Mouse (Mus musculus) liver, embryonic 14.5 days (tissue): ENCODE measurements around the gene Bmp5. TPM values are rescaled to one million over a fixed set of nuclear protein-coding genes. Genes with fewer than 3 reads are reported as not detected.

Source experiments
- ATAC-seq: fragments of 200-750 bp; cut with Nextera tagmentation; 2 replicates; pipeline ENCODE4 v1.8.0; 2017; ENCODE audit warnings: moderate number of reproducible peaks, mild to moderate bottlenecking, moderate library complexity; ENCODE audit not compliant: insufficient read depth
- DNase-seq, 3 experiments: peaks; one replicate each; pipeline ENCODE4 v3.0.0-alpha.2; 2012 to 2013; ENCODE audit warnings: low read depth in 3 of 3, low spot score in 3 of 3
- H3K27ac ChIP-seq: fragments of 300-500 bp; sonication (generic); 2 replicates; pipeline ENCODE4 v1.5.1; 2014; ENCODE audit warnings: moderate library complexity, mild to moderate bottlenecking, control low read depth, inconsistent platforms
- H3K27me3 ChIP-seq: fragments of 300-500 bp; sonication (generic); 2 replicates; pipeline ENCODE4 v1.6.1; 2014; ENCODE audit warnings: mild to moderate bottlenecking, low read length, moderate library complexity; ENCODE audit not compliant: control insufficient read depth, insufficient read depth
- H3K36me3 ChIP-seq: fragments of 300-500 bp; sonication (generic); replicated peaks from 2 replicates; pipeline ENCODE4 v1.6.1; 2014; ENCODE audit warnings: low read depth; ENCODE audit not compliant: control insufficient read depth, insufficient read depth
- H3K4me1 ChIP-seq, 2 experiments: fragments of 200-500 bp in 1 of 2; fragments of 300-500 bp in 1 of 2; sonication (generic) in 1 of 2; replicated peaks; 2 replicates each; pipeline ENCODE4 v1.6.1; 2012 to 2014; ENCODE audit warnings: antibody characterized with exemption in 1 of 2, inconsistent platforms in 1 of 2, low read length in 1 of 2; ENCODE audit not compliant: control insufficient read depth in 2 of 2, insufficient read depth in 2 of 2
- H3K4me2 ChIP-seq: fragments of 300-500 bp; sonication (generic); 2 replicates; pipeline ENCODE4 v1.6.1; 2014; ENCODE audit warnings: low read depth, mild to moderate bottlenecking, control low read depth, moderate library complexity
- H3K4me3 ChIP-seq, 2 experiments: fragments of 200-500 bp in 1 of 2; fragments of 300-500 bp in 1 of 2; sonication (generic) in 1 of 2; 2 replicates each; pipeline ENCODE4 v1.5.1; 2012 to 2014; ENCODE audit warnings: low read depth in 2 of 2, low read length in 2 of 2, mild to moderate bottlenecking in 2 of 2, control low read depth in 1 of 2, inconsistent platforms in 1 of 2, moderate library complexity in 1 of 2; ENCODE audit not compliant: insufficient read depth in 1 of 2
- H3K9ac ChIP-seq: fragments of 300-500 bp; sonication (generic); replicated peaks from 2 replicates; pipeline ENCODE4 v1.6.1; 2014; ENCODE audit warnings: mild to moderate bottlenecking, control low read depth, moderate library complexity
- H3K9me3 ChIP-seq: fragments of 300-500 bp; sonication (generic); 2 replicates; pipeline ENCODE4 v1.6.1; 2016; ENCODE audit warnings: low read length, mixed read lengths; ENCODE audit not compliant: control insufficient read depth
- CTCF ChIP-seq: IDR thresholded peaks from 2 replicates; pipeline ENCODE4 v1.5.1; 2016; ENCODE audit warnings: antibody characterized with exemption, low read depth, control low read depth
- EP300 ChIP-seq: IDR thresholded peaks from 2 replicates; pipeline ENCODE4 v1.6.1; 2016; ENCODE audit warnings: antibody characterized with exemption, low read depth
- WGBS: fragments of 180-500 bp; shearing (Covaris S2); extraction: QIAGEN DNeasy Blood & Tissue Kit; methylation state at CpG from one replicate; pipeline ENCODE4 v1.1.7; 2014; ENCODE audit not compliant: insufficient replicate concordance; 5-methylcytosine and 5-hydroxymethylcytosine counted together
- polyA plus RNA-seq, 2 experiments: library from polyadenylated mRNA; depleted of rRNA in 1 of 2; stranded (reverse) in 1 of 2; unstranded in 1 of 2; fragments of >200 nt; fragmentation: Nextera tagmentation in 1 of 2; extraction: Ambion mirVana in 1 of 2; gene quantifications; 2 replicates each; pipeline versions ENCODE4 v1.2.1 to v1.2.3; 2012 to 2014

Gene Bmp5
- polyA plus RNA-seq, 2 experiments, result 1.2 to 1.7 TPM

GRCm38 (mm10) chr9:75858161-75858560 is 83.0 kb downstream of the Bmp5 start:
- no peak overlapping the region for H3K4me2 ChIP-seq
- no peak overlapping the region for H3K27ac ChIP-seq
- no peak for DNase-seq
- H3K36me3 ChIP-seq, result no peaks in the 10 kb centered on the region
- ATAC-seq, result no peak
- 65% methylated on average over 3 of the region's 3 CpGs for WGBS
- H3K9me3 ChIP-seq, result no peaks in the 10 kb centered on the region
- H3K4me3 ChIP-seq, result no peak overlapping the region
- H3K4me1 ChIP-seq, result no peaks in the 10 kb centered on the region
- no peak overlapping the region for H3K9ac ChIP-seq
- no peaks in the 10 kb centered on the region for H3K27me3 ChIP-seq
- no peak for TF ChIP-seq CTCF
- no peak for TF ChIP-seq EP300

DNA sequence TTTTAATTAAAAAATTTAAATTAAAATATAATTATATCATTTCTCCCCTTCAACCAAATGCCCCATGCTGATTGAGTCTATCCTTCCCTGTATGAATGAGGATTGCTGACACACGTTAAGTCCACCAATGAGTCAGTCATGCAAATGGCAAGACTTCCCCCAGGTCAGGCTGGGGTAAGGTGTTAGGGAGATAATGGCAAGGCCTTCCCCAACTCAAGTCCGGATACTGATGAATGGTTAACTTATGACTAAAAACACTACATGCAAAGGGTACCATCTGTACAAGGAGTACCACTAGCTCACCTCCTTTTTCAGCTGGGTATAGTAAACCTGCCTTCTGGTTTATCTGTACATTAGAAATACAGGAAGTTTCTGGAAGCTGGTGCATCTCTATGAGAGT is 83.8 kb downstream of the Bmp5 start:
- no peak overlapping the region for H3K9ac ChIP-seq
- H3K27ac ChIP-seq, result no peak overlapping the region
- 40% methylated on average over 2 of the region's 2 CpGs for WGBS
- DNase-seq, result no peak
- H3K27me3 ChIP-seq, result no peaks in the 10 kb centered on the region
- ATAC-seq, result no peak
- no peak overlapping the region for H3K4me2 ChIP-seq
- H3K9me3 ChIP-seq, result no peaks in the 10 kb centered on the region
- no peaks in the 10 kb centered on the region for H3K36me3 ChIP-seq
- TF ChIP-seq CTCF, result no peak
- H3K4me3 ChIP-seq, result no peak overlapping the region
- no peaks in the 10 kb centered on the region for H3K4me1 ChIP-seq

DNA sequence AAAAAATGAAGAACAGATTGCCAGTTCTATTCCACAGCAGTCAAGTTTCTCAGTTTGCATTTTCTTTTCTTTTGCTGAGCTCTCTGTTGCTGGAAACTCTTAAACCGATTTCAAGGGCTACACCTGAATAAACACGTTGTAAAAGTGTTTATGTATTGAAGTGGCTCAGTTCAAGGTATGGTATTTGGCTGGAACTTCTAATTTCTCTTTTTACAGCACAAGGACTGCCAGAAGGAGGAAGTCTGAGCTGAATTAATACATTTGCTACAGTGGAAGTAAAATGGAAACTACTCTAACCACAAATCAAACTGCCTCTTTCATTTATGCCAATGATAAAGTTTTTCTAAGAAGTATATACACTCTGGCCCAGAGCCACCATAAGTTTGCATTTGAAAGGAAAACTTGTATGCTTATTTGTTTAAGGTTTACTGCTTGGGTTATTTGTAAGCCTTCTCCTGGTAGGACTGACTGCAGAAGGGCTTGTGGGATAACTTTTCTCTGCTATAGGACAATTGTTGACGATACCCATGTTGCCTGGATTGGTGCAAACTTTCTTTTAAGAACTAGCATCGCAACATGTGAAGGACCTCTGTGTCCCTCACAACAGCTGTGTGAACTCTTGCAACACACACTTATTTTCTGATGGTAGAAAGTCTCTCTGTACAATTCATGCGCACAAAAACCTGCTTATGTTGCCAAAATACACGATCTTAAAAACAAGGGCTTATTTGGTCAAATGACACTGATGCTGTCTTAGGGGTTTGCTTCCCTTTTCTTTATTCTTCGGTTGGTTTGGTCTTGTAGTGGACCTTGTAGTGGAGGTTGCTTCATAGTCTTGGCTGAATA is 95.4 kb downstream of the Bmp5 start:
- WGBS, result 54% methylated on average over 7 of the region's 7 CpGs
- no peak overlapping the region for H3K27ac ChIP-seq
- H3K36me3 ChIP-seq, result no peaks in the 10 kb centered on the region
- no peak overlapping the region for H3K9ac ChIP-seq
- ATAC-seq, result no peak
- H3K4me1 ChIP-seq, result no peaks in the 10 kb centered on the region
- H3K27me3 ChIP-seq, result no peaks in the 10 kb centered on the region
- no peak overlapping the region for H3K4me2 ChIP-seq
- no peaks in the 10 kb centered on the region for H3K9me3 ChIP-seq
- H3K4me3 ChIP-seq, result no peak overlapping the region
- TF ChIP-seq CTCF (no peak), EP300 (no peak)
- DNase-seq, result no peak

DNA sequence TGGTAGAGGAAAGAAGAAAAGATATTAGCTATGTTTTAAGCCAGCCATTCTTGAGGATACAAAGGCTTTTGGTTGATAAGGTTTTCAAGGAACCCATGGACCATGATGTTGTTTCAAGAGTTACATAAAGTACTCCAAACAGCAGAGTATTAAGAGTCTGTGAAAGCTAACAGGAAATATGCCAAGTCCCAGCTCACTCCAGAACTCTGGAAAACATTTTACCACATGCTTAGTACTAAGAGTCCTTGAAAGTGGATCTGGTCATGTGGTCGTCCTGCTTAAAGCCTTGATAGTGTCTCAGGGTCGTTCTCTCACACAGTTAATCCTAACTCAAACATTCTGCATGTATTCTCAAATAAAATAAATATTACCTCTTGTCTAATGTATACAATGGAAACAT is 101.2 kb downstream of the Bmp5 start:
- Histone ChIP-seq H3K4me1 (no peaks in the 10 kb centered on the region), H3K4me2 (no peak overlapping the region), H3K9me3 (no peaks in the 10 kb centered on the region), H3K27ac (no peak overlapping the region), H3K36me3 (no peaks in the 10 kb centered on the region), H3K4me3 (no peak overlapping the region), H3K9ac (no peak overlapping the region), H3K27me3 (no peaks in the 10 kb centered on the region)
- TF ChIP-seq EP300, result no peak
- no peak for TF ChIP-seq CTCF
- ATAC-seq, result no peak
- 47% methylated on average over 2 of the region's 2 CpGs for WGBS
- DNase-seq, result no peak

GRCm38 (mm10) chr9:75883481-75884190 is 108.5 kb downstream of the Bmp5 start:
- DNase-seq (no peak), ATAC-seq (no peak)
- H3K9me3 ChIP-seq, result no peaks in the 10 kb centered on the region
- no peak overlapping the region for H3K4me3 ChIP-seq
- no peak overlapping the region for H3K27ac ChIP-seq
- TF ChIP-seq EP300 (no peak), CTCF (no peak)
- H3K36me3 ChIP-seq, result no peaks in the 10 kb centered on the region
- H3K27me3 ChIP-seq, result no peaks in the 10 kb centered on the region
- no peaks in the 10 kb centered on the region for H3K4me1 ChIP-seq
- no peak overlapping the region for H3K9ac ChIP-seq
- WGBS, result 68% methylated on average over 4 of the region's 4 CpGs
- no peak overlapping the region for H3K4me2 ChIP-seq
